Mouse (Mus musculus) megakaryocyte, embryonic 14.5 days (primary cell): ENCODE results near the gene Stpg1.

ENCODE experiments used
- FLI1 ChIP-seq: IDR thresholded peaks from 2 replicates; pipeline ENCODE4 v1.6.1; 2012; ENCODE audit warnings: low read length, inconsistent platforms, mixed read lengths
- GATA1 ChIP-seq: IDR thresholded peaks from 3 replicates; pipeline ENCODE4 v1.6.1; 2012; ENCODE audit warnings: mixed read lengths, low read length, inconsistent platforms, borderline replicate concordance

GRCm38 (mm10) chr4:135539056-135539455 is 44.5 kb downstream of the Stpg1 start:
- TF ChIP-seq GATA1 (no peak), FLI1 (no peak)
